In genomic region chr12:108449935-108450334, GRCm38 (mm10) we compare ENCODE assay signal across 10 mouse cellular contexts.
DNase-seq lines count a peak whose midpoint lies in the region; ATAC-seq and TF ChIP-seq lines count a peak whose summit lies in the region.
"Had no signal": no experiment of that assay in that cellular context is flagged by ENCODE, and none has a peak within 500 bp of the region (broad histone marks: within the 10 kb centered on the region; RNA-seq: fewer than 3 reads in every experiment).

No protein-coding gene starts in this region.

- WGBS in intestine, embryonic 15.5 days: 59% methylated on average over 11 of the region's 11 CpGs
- WGBS in intestine, postnatal 0 days: 64% methylated on average over 11 of the region's 11 CpGs
- 88% methylated on average over 11 of the region's 11 CpGs for WGBS in hindbrain, embryonic 10.5 days

- H3K4me2 ChIP-seq in intestine, embryonic 15.5 days (replicated peaks): no peak overlapping the region
- no peak overlapping the region for H3K4me2 ChIP-seq in intestine, postnatal 0 days (replicated peaks; ENCODE audit: low read depth)
- H3K4me2 ChIP-seq: embryonic facial prominence, embryonic 13.5 days had no signal

- no peaks in the 10 kb centered on the region for H3K36me3 ChIP-seq in intestine, embryonic 15.5 days
- H3K36me3 ChIP-seq in intestine, postnatal 0 days (ENCODE audit: control insufficient read depth, insufficient read depth): no peaks in the 10 kb centered on the region
- peaks cover 7% of the 10 kb centered on the region; the same call in 1 of the 2 replicates for H3K36me3 ChIP-seq in hindbrain, embryonic 10.5 days
- H3K36me3 ChIP-seq: embryonic facial prominence, embryonic 13.5 days had no signal

- no peaks in the 10 kb centered on the region for H3K27me3 ChIP-seq in intestine, embryonic 15.5 days (replicated peaks)
- H3K27me3 ChIP-seq in intestine, postnatal 0 days (replicated peaks; ENCODE audit: control insufficient read depth, insufficient read depth, low read length): no peaks in the 10 kb centered on the region
- H3K27me3 ChIP-seq in hindbrain, embryonic 10.5 days (ENCODE audit: insufficient read depth, poor library complexity, severe bottlenecking): no peaks in the 10 kb centered on the region
- H3K27me3 ChIP-seq: embryonic facial prominence, embryonic 13.5 days had no signal

- H3K27ac ChIP-seq in intestine, embryonic 15.5 days: 0 out of 2 replicates have a peak overlapping the region, but pooled peaks have one; percentile 22
- no peak overlapping the region for H3K27ac ChIP-seq in intestine, postnatal 0 days (ENCODE audit: low read depth, low read length)
- no peak overlapping the region for H3K27ac ChIP-seq in brown adipose tissue, adult 24 weeks (replicated peaks; ENCODE audit: low read depth, low read length)
- H3K27ac ChIP-seq in hindbrain, embryonic 10.5 days: no peak overlapping the region
- H3K27ac ChIP-seq: embryonic facial prominence, embryonic 13.5 days; stomach, postnatal 0 days had no signal

- no peak overlapping the region for H3K9ac ChIP-seq in intestine, embryonic 15.5 days
- H3K9ac ChIP-seq in intestine, postnatal 0 days (ENCODE audit: low read depth, low read length): no peak overlapping the region
- H3K9ac ChIP-seq: embryonic facial prominence, embryonic 13.5 days had no signal

- H3K9me3 ChIP-seq in intestine, embryonic 15.5 days: no peaks in the 10 kb centered on the region
- no peaks in the 10 kb centered on the region for H3K9me3 ChIP-seq in intestine, postnatal 0 days (ENCODE audit: control insufficient read depth)
- no peaks in the 10 kb centered on the region for H3K9me3 ChIP-seq in hindbrain, embryonic 10.5 days
- H3K9me3 ChIP-seq: embryonic facial prominence, embryonic 13.5 days had no signal

- ATAC-seq in intestine, embryonic 15.5 days: no peak
- no peak for ATAC-seq in intestine, postnatal 0 days

- peaks cover 14% of the 10 kb centered on the region for H3K4me1 ChIP-seq in intestine, embryonic 15.5 days (replicated peaks)
- no peaks in the 10 kb centered on the region for H3K4me1 ChIP-seq in intestine, postnatal 0 days (replicated peaks; ENCODE audit: control insufficient read depth, insufficient read depth, low read length)
- H3K4me1 ChIP-seq in brown adipose tissue, adult 24 weeks (ENCODE audit: control insufficient read depth, insufficient read depth, insufficient read length, low read length): peaks cover 5% of the 10 kb centered on the region
- H3K4me1 ChIP-seq in hindbrain, embryonic 10.5 days (replicated peaks): peaks cover 40% of the 10 kb centered on the region

- H3K4me3 ChIP-seq in intestine, embryonic 15.5 days (replicated peaks): no peak overlapping the region
- H3K4me3 ChIP-seq in intestine, postnatal 0 days (ENCODE audit: low read depth, low read length): no peak overlapping the region
- H3K4me3 ChIP-seq in brown adipose tissue, adult 24 weeks (ENCODE audit: insufficient read depth, low read depth, low read length): peak overlapping the region; percentile 27
- no peak overlapping the region for H3K4me3 ChIP-seq in hindbrain, embryonic 10.5 days
- H3K4me3 ChIP-seq: embryonic facial prominence, embryonic 13.5 days had no signal

- peak; percentile 59 for DNase-seq in CD4-positive, CD25-positive, alpha-beta regulatory T cell, adult 2 months (ENCODE audit: low read depth, low spot score)
- peak; percentile 40 to 69 for DNase-seq in kidney, postnatal 25 days
- DNase-seq in cerebellum, postnatal 10 days: no peak
- DNase-seq in hindbrain, embryonic 10.5 days (ENCODE audit: low spot score): no peak
- DNase-seq in embryo, embryonic 10 days (ENCODE audit: low spot score): no peak

- no peak for TF ChIP-seq CTCF in intestine, postnatal 0 days (IDR thresholded peaks at IDR 0.05; ENCODE audit: low read depth)

Comparison
In these comparisons a context has a peak if more than half of its experiments do, and no peak if none do; other contexts are left out.
1. DNase-seq: peak in CD4-positive, CD25-positive, alpha-beta regulatory T cell, adult 2 months (single experiment) and kidney, postnatal 25 days (2 of 2); none in cerebellum, postnatal 10 days (0 of 2), hindbrain, embryonic 10.5 days (single experiment) and embryo, embryonic 10 days (single experiment).